Mouse (Mus musculus) kidney, adult 2 months (tissue): ENCODE measurements around the gene Rasal2.

ENCODE experiments used
- CTCF ChIP-seq: fragments of 200-500 bp; conservative IDR thresholded peaks from 2 replicates; pipeline ENCODE4 v1.5.1; 2011; ENCODE audit warnings: low read depth, mild to moderate bottlenecking, control low read depth, low read length, moderate library complexity, mixed read lengths; ENCODE audit not compliant: insufficient read depth, insufficient read length
- POLR2A ChIP-seq: fragments of 200-500 bp; IDR thresholded peaks from one replicate; pipeline ENCODE4 v1.6.1; 2011; ENCODE audit warnings: low read depth, low read length, control low read depth

GRCm38 (mm10) chr1:157123836-157124235, 288.6 kb downstream of the Rasal2 start:
- TF ChIP-seq CTCF = no peak
- no peak for TF ChIP-seq POLR2A
